Mouse (Mus musculus): ENCODE data around the gene Tbck.

Gene Tbck

GRCm38 (mm10) chr3:132766033-132766726, 82.2 kb downstream of the Tbck start:
- DNase-seq = no peak

DNA sequence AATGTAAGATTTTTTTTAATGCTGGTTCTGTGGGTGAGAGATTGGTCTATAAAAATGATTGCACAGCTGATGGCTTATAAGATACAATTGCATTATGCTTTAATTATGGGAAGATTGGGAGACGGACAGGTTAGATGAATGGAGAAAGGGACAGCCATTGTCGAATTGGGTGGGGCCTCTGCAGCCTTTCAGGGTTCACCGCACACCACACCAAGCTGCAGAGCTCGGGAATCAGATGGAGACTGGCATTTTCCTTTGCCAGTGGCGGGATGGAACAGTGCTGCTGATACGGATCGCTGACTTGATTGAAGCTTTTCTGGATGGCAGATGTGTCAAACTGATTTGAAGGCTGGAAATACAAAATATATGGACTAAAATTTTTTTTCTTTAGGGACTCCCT, 88.1 kb downstream of the Tbck start:
- no peak for DNase-seq

- DNase-seq = no peak
Measured at GRCm38 (mm10) chr3:132776686-132777085, 92.7 kb downstream of the Tbck start.

DNA sequence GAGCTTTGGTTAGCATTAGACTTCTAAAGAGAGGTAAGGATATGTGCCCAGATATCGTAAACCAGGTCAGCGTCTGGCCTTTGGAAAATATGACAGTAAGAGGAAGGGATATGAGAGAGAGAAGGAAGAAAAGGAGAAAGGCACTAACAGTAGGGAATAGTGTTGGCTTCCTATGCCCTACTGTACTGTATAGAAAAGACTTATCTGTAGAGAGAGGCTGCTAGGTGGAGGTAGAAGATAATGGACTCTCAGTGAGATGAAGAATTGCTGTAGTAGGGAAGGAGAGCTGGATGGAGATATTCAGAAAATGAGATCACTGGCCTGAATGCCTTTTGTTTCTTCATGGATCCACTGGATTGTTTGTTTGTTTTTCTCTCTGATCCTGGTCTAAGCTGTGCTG, 97.2 kb downstream of the Tbck start:
- DNase-seq = no peak

DNA sequence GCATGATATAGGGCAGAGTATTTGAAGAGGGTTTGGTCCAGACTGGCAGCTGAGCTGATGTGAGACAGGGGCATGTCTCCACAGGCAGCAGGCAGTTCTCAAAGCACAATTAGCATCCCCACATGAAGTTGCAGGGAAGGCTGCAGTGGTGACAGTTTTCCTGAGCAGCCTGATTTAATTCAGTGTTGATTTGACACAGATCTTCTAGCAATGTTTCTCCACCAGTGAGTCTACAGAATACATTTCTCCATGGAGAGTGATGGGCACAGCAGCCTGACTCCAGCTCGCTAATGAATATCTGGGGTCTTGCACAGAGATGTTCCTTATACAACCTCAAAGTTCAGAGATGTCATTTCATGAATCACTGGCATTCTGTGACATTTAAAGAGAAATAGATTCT, 99.1 kb downstream of the Tbck start:
- DNase-seq = no peak

DNA sequence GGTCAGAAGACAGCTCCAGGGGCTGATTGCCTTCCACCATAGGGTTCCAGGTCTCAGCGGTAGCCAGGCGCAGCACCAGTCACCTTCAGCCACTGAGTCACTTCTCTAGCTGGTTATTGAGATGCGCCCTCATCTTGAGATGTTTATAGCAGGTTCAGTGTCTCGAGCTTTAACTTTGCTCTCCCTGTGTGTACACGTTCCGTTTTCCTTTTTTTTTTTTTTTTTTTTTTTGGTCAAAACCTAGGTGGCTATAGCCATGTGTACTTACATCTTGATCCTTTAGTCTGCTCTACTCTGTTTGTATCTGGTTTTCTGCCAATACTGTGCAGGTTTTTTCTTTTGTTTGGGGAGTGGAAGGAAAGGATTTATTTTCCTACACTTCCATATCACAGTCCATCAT, 100.8 kb downstream of the Tbck start:
- no peak for DNase-seq

- DNase-seq = no peak
Measured at GRCm38 (mm10) chr3:132786690-132787089, 102.7 kb downstream of the Tbck start.

DNA sequence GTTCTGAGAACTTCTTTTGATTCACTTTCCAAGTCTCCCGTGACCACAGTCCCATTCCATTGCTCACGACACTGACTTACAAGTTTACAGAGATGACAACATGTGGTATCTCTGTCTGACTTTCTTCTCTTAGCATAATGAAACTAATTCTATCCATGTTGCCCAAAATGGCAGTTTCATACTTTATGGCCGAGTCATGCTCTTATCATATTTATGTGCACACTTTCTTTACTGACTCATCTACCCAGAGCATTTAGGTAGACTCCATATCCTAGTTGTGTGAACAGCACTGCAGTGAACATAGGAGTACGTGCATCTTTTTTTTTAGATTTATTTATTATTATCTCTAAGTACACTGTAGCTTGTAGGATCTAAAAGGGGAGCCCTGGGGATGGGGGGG, 103.8 kb downstream of the Tbck start:
- DNase-seq = no peak

GRCm38 (mm10) chr3:132791140-132791539, 107.2 kb downstream of the Tbck start:
- no peak for DNase-seq

- no peak for DNase-seq
Measured at GRCm38 (mm10) chr3:132800196-132800595, 116.3 kb downstream of the Tbck start.

DNA sequence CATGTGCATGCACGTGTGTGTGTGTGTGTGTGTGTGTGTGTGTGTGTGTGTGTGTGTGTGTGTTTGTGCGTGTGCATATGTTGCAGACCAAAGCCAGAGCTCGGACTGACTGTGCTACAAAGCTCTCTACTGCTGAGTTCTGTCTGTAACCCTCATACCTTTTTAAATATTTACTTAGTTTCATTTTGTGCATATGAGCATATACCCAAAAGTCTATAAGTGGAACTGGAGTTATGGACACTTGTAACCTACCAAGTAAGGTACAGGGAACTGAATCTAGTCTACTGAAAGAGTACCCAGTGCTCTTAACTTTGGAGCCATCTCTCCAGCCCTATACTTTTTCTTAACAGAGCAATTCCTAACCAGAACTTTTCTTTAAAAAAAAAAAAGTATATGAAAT, 118.0 kb downstream of the Tbck start:
- DNase-seq = no peak

DNA sequence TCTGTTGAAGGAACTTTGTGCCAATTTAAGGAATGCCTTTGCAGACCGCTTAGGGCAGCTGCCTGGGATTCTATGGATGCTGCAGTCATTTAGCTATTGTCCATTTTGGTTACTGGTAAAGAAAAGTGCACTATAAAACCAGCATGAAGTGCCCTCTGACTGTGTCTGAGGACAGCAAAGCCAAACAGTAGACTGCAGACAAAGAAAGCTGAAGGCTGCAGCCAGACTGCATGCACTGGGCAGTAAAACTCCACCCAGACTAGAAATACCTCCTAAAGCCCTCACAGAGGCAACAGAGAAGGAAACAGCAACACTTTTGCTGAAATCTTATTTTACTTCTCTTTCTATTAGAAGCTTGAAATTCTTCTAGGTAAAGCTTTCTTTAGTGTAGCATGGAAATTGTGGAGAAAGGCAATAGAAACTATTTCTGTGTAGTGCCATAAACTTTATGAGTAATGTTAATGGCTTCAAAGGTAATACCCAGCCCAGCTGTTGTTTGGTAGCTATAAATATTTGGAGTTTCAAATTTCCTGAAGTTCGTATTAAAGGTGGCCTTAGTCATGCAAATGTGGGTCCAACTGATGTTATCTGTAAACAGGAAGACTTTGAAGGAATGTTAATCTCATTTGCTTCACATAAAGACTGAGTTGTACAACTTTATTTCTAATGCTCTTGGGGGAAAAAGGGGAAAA, 124.1 kb downstream of the Tbck start:
- DNase-seq = no peak

GRCm38 (mm10) chr3:132808951-132809350, 125.0 kb downstream of the Tbck start:
- DNase-seq = no peak

GRCm38 (mm10) chr3:132811791-132812190, 127.8 kb downstream of the Tbck start:
- DNase-seq = no peak

DNA sequence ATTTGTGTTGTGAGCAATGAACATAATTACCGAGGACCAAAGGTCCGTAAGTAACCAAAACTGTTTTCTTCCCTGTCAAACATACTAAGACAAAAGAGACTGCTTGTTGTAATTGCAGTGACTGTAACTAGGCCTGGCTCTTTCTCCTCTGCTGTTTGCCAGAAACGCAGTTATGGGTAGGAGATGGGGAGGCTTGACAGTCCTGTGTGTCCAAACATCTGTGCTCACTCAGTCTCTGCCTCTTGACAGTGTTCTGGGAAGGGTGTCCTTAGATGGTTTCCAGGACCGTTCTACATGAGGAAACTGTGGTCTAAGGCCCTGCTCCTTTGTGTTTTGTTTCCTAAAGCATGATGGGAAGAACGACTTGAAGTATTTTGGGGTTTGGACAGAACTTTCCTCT, 128.4 kb downstream of the Tbck start:
- no peak for DNase-seq

DNA sequence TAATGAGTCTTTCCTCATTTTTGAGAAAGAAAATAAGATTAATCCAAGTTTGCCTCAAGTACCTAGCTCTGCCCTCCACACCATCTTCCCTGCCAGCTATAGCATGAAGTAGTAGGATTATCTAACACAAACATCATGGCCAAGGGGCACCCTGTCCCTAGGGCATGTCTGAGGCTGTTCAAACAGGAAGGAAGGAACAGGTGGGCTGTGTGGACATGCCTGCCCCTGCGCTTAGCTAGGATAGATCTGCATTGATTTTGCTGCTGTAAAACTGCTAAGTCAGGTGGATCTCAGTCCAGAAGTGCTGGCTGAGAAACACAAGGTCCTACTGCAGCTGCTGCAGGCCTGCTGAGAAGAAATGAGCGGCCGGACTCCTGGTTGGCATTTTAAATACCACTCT, 129.2 kb downstream of the Tbck start:
- no peak for DNase-seq

DNA sequence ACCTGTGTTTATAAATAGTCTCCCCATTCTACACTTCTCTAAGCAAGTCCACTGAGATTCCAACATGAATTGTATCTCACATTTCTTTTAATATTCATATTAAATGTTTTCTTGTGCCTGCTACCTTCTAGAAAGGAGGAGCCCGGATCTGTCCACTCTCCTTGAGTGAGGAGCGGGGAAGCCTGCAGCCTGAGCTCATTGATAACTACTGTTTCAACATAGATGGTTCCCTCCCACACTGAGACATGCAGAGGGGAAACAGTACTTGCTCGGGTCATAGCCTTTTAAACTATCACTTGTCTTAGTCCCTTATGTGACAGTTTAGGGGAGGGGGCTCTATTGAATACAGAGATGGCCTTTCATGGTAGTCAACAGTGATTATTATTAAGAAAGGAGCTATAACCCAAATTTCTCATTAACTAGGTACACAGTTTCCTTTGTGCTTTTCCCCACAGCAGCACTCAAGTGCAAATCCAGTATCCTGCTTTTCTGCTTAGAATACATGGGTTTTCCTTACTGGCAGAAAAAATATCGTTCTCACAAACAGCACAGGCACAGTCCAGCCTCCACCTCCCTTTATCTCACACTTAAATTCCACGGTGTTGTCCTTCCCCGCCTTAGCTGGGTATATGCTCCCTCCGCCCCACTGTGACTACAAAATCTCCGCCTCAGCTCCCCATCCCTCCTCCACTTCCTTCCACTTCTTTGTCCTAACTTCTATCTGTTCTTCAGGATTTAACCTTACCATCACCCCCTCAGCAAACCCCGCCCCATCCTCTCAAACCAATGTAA, 130.0 kb downstream of the Tbck start:
- no peak for DNase-seq

GRCm38 (mm10) chr3:132814791-132815496, 131.0 kb downstream of the Tbck start:
- DNase-seq = no peak

- no peak for DNase-seq
Measured at GRCm38 (mm10) chr3:132815497-132816326, 131.8 kb downstream of the Tbck start.

DNA sequence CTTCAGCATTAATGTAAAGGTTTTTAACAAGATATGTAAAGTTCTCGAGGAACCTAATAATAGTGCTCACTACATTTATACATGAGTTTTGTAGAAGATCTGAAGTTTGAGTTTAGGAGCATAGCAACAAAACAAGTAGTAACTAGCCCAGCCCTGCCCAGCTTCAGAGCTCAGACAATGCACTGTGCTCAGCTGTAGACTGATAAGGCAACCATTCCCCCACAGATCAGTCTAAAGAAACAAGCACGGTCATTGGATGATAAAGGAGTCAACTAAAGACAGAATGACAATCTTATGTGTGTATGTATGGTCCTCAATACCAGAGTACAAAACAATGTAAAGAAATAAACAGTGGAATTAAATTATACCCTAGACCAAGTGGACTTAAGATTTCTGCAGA, 135.5 kb downstream of the Tbck start:
- DNase-seq = no peak

DNA sequence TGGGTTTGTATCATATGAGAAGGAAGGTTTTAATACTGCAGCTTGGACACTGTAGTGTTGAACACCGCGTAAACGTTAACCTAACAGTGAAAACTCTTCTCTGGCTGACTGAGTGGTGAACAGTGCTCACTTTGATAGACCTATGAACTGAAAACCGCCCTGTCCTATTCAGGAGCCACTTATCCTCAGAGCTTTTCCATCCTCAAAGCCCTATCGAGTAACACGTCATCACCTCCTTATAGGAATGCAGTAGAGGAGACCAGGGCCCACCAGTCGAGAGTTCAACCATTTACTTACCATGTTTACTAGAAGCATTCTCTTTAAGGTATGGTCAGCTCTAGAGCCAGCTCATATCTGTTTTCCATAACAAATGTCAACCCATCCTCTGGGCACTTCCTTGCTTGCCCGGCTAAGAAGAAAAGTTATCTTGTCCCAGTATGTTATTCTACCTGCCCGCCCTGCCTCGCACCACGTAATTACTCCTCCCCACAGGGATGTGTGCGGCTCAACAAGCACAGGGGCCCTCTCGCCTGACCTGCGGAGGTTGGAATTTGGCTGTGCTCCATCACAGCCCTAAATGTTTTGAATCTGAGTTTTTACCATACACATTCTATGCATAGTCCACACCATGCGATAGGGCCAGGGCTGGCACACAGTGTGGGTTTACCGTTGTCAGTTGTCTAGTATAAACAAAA, 147.4 kb downstream of the Tbck start:
- no peak for DNase-seq

All from right cerebral cortex, adult 18-20 months (tissue).